Mouse (Mus musculus): ENCODE results near the gene Pparg. TPM values are rescaled to one million over a fixed set of nuclear protein-coding genes. Genes with fewer than 3 reads are reported as not detected.

The Pparg gene
- polyA plus RNA-seq (2017; shearing (Covaris generic)): 0.81 TPM

DNA sequence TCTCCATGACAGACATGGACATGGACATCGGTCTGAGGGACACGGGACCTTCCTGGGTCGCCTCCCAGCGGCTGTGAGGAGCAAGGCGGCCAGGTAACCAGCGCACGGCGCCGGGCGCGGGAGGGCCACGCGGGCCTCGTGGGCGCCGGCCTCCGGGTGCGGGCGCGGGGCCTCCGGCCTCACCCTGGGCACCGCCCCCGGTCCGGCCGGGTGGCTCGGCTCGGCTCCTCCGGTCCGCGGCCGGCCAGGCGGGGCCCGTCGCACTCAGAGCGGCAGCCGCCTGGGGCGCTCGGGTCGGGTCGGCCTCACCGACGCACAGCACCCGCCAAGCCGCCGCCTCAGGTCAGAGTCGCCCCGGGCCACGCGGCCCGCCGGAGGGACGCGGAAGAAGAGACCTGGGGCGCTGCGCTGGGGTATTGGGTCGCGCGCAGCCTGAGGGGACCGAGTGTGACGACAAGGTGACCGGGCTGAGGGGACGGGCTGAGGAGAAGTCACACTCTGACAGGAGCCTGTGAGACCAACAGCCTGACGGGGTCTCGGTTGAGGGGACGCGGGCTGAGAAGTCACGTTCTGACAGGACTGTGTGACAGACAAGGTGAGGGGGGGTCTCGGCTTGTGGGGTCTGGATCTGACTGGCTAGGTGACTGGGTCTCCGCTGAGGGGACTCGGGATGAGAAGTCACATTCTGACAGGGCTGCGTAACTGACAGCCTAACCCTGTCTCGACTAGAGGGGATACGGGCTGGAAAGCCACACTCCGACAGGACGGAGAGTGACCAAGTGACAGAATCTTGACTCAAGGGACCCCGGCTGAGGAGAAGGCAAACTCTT lies at the start of gene Pparg:
Pparg (plus strand) TSS at position 176 of the 830 bp plus-strand sequence.

Other genes starting within 250 kb of the Pparg start
- gene Syn2, start 226.0 kb upstream of the Pparg start, polyA plus RNA-seq (2017; shearing (Covaris generic)): not detected
- not detected for gene Gm17482, start 133.6 kb upstream of the Pparg start, polyA plus RNA-seq (2017; shearing (Covaris generic))
- not detected for gene Timp4, start 108.7 kb upstream of the Pparg start, polyA plus RNA-seq (2017; shearing (Covaris generic))
- gene Tsen2, start 183.7 kb downstream of the Pparg start, polyA plus RNA-seq (2017; shearing (Covaris generic)): 15.0 TPM
- gene Mkrn2os, start 231.6 kb downstream of the Pparg start, polyA plus RNA-seq (2017; shearing (Covaris generic)): 0.19 TPM
- gene Mkrn2, start 241.0 kb downstream of the Pparg start, polyA plus RNA-seq (2017; shearing (Covaris generic)): 44.9 TPM